In genomic region chr6:17612652-17613051, GRCm38 (mm10) we compare ENCODE assay signal across 17 mouse cellular contexts.
"Had no signal": no experiment of that assay in that cellular context is flagged by ENCODE, and none has a peak within 500 bp of the region (broad histone marks: within the 10 kb centered on the region; RNA-seq: fewer than 3 reads in every experiment).

No protein-coding gene starts in this region.

- H3K9ac ChIP-seq: limb, embryonic 13.5 days; liver, embryonic 12.5 days; liver, embryonic 15.5 days; lung, embryonic 15.5 days; midbrain, embryonic 13.5 days had no signal

- H3K4me1 ChIP-seq: limb, embryonic 10.5 days; liver, embryonic 12.5 days; liver, embryonic 15.5 days; lung, embryonic 15.5 days; midbrain, embryonic 10.5 days; midbrain, embryonic 13.5 days had no signal

- H3K27ac ChIP-seq: kidney, postnatal 0 days; limb, embryonic 10.5 days; limb, embryonic 13.5 days; liver, embryonic 12.5 days; liver, embryonic 15.5 days; lung, embryonic 15.5 days; midbrain, embryonic 10.5 days; midbrain, embryonic 13.5 days had no signal

- H3K4me2 ChIP-seq: limb, embryonic 13.5 days; liver, embryonic 12.5 days; liver, embryonic 15.5 days; lung, embryonic 15.5 days; midbrain, embryonic 13.5 days had no signal

- ATAC-seq: liver, embryonic 12.5 days; midbrain, embryonic 13.5 days; midbrain, embryonic 16.5 days had no signal

- H3K4me3 ChIP-seq: limb, embryonic 10.5 days; limb, embryonic 13.5 days; liver, embryonic 12.5 days; liver, embryonic 15.5 days; lung, embryonic 15.5 days; midbrain, embryonic 10.5 days; midbrain, embryonic 13.5 days had no signal

- DNase-seq: kidney, adult 2 months; kidney, postnatal 25 days; liver; lung, adult 18-20 months; lung, postnatal 10 days; lung, postnatal 36 days; thymus, adult 18-20 months; thymus, postnatal 36 days had no signal

- H3K36me3 ChIP-seq: limb, embryonic 10.5 days; limb, embryonic 13.5 days; liver, embryonic 12.5 days; liver, embryonic 15.5 days; lung, embryonic 15.5 days; midbrain, embryonic 10.5 days; midbrain, embryonic 13.5 days had no signal

- H3K9me3 ChIP-seq: limb, embryonic 10.5 days; limb, embryonic 13.5 days; liver, embryonic 12.5 days; liver, embryonic 15.5 days; lung, embryonic 15.5 days; midbrain, embryonic 10.5 days; midbrain, embryonic 13.5 days had no signal

- H3K27me3 ChIP-seq: limb, embryonic 13.5 days; liver, embryonic 12.5 days; liver, embryonic 15.5 days; lung, embryonic 15.5 days; midbrain, embryonic 13.5 days had no signal
